In the genomic region with DNA sequence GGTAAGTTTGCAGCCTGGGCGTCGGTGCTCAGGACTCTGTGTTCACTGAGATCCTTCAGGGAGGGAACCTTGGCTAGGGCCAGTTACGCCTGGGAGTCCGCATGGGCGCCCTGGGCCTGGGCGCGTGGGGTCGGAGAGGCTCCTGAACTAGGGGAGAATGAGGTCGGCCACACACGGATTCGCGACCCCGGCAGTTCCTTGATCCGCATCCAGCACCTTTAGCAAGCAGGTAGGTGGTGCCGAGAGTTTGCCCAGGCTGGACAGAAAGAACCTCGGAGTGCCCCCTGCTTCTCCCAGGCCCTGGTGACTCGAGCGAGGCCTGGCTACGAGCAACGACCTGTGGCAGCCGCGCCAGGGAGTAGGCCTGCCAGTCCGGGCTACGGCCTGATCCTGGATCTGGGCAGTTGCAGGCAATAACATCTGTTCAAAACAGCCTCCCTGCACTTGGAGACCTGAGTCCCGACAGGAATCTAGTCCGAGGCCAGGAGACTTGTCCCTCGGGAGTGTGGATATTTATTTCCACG, we compare ENCODE assay signal across 8 mouse cellular contexts. TPM values are rescaled to one million over a fixed set of nuclear protein-coding genes. Genes with fewer than 3 reads are reported as not detected.
DNase-seq lines count a peak whose midpoint lies in the region; ATAC-seq and TF ChIP-seq lines count a peak whose summit lies in the region.

No protein-coding gene starts in this region.

- H3K9ac ChIP-seq in midbrain, embryonic 15.5 days = peak overlapping the region; percentile 47

- H3K4me2 ChIP-seq in midbrain, embryonic 15.5 days = peak overlapping the region; percentile 95

- H3K9me3 ChIP-seq in erythroblast, embryonic 14.5 days (ENCODE audit: control insufficient read depth, low read length) = no peaks in the 10 kb centered on the region
- no peaks in the 10 kb centered on the region for H3K9me3 ChIP-seq in midbrain, embryonic 15.5 days

- H3K4me1 ChIP-seq in cerebellum, adult 2 months (ENCODE audit: control insufficient read depth, insufficient read depth, low read length) = peaks cover 3% of the 10 kb centered on the region; the same call in 1 of the 2 replicates
- peaks cover 77% of the 10 kb centered on the region for H3K4me1 ChIP-seq in erythroblast, embryonic 14.5 days (ENCODE audit: control insufficient read depth)
- H3K4me1 ChIP-seq in midbrain, embryonic 15.5 days = peaks cover 10% of the 10 kb centered on the region

- 2% methylated on average over 28 of the region's 28 CpGs for WGBS in cerebellum, adult 2 months
- 10% methylated on average over 28 of the region's 28 CpGs for WGBS in midbrain, embryonic 15.5 days

- H3ac ChIP-seq in C2C12 (ENCODE audit: control insufficient read depth, insufficient read length, low read depth) = peak overlapping the region; percentile 82

- no peak overlapping the region for H3K27ac ChIP-seq in cerebellum, adult 2 months (ENCODE audit: insufficient read depth, low read length)
- H3K27ac ChIP-seq in midbrain, embryonic 15.5 days = 0 out of 2 replicates have a peak overlapping the region, but pooled peaks have one; percentile 15

- peak overlapping the region; percentile 67 for H3K4me3 ChIP-seq in cerebellum, adult 2 months (replicated peaks; ENCODE audit: insufficient read depth, low read depth, low read length)
- peak overlapping the region; percentile 72 for H3K4me3 ChIP-seq in C2C12 (ENCODE audit: insufficient read depth, poor library complexity, severe bottlenecking)
- H3K4me3 ChIP-seq in erythroblast, embryonic 14.5 days (replicated peaks) = peak overlapping the region; percentile 78
- H3K4me3 ChIP-seq in midbrain, embryonic 15.5 days = peak overlapping the region; percentile 49

- TF ChIP-seq POLR2A in cerebellum, adult 2 months (IDR thresholded peaks at IDR 0.05; ENCODE audit: borderline replicate concordance, insufficient read depth, low read length) = no peak

- ATAC-seq in midbrain, embryonic 15.5 days (replicated peaks) = peak; percentile 45
- ATAC-seq in inflammation-experienced regulatory T-cells, adult 6 months = no peak

- no peak for DNase-seq in cerebellum, adult 2 months
- DNase-seq in cerebellum, adult 11-12 months = no peak
- DNase-seq in kidney, postnatal 25 days = peak; percentile 51 to 66
- no peak for DNase-seq in frontal cortex, postnatal 36 days (ENCODE audit: low spot score in 2 of 2)

- H3K36me3 ChIP-seq in C2C12 (ENCODE audit: control insufficient read depth, insufficient read depth) = peaks cover 11% of the 10 kb centered on the region
- peaks cover 48% of the 10 kb centered on the region for H3K36me3 ChIP-seq in erythroblast, embryonic 14.5 days (ENCODE audit: control insufficient read depth)
- no peaks in the 10 kb centered on the region for H3K36me3 ChIP-seq in midbrain, embryonic 15.5 days (replicated peaks)

- peaks cover 27% of the 10 kb centered on the region for H3K79me2 ChIP-seq in C2C12 (ENCODE audit: control insufficient read depth, insufficient read depth)

- TF ChIP-seq CTCF in cerebellum, adult 2 months (IDR thresholded peaks at IDR 0.05; ENCODE audit: borderline replicate concordance, insufficient read depth, low read depth, low read length) = no peak
- TF ChIP-seq CTCF in C2C12 (IDR thresholded peaks at IDR 0.05; ENCODE audit: control insufficient read depth, insufficient read depth, insufficient read length) = no peak

- H3K27me3 ChIP-seq in cerebellum, adult 2 months (ENCODE audit: control insufficient read depth, insufficient read depth, low read length) = no peaks in the 10 kb centered on the region
- H3K27me3 ChIP-seq in C2C12 (ENCODE audit: control insufficient read depth, insufficient read depth, insufficient read length) = no peaks in the 10 kb centered on the region
- no peaks in the 10 kb centered on the region for H3K27me3 ChIP-seq in erythroblast, embryonic 14.5 days (ENCODE audit: control insufficient read depth)
- no peaks in the 10 kb centered on the region for H3K27me3 ChIP-seq in midbrain, embryonic 15.5 days (replicated peaks)

- H3K79me3 ChIP-seq in C2C12 (ENCODE audit: low read depth) = peaks cover 2% of the 10 kb centered on the region

TF ChIP-seq in C2C12, 6 proteins besides CTCF, POLR2A, EP300 and RAD21:
- no peak for TF ChIP-seq MYOG (IDR thresholded peaks at IDR 0.05; ENCODE audit: control insufficient read depth, extremely low read depth, insufficient read length)
- no peak for TF ChIP-seq MYOD1 (IDR thresholded peaks at IDR 0.05; ENCODE audit: control insufficient read depth, insufficient read length, low read depth)

RNA-seq across cellular contexts. Expression of gene Mavs, which starts 0.3 kb away (rescaled TPM):
- polyA plus RNA-seq in cerebellum, adult 2 months (2012; rRNA removed) = 11.6 and 12.6 TPM in 2 replicates
- 19.1 TPM for polyA plus RNA-seq in C2C12 (2012; fragmentation: generic; extraction: Trizol)
- polyA plus RNA-seq in erythroblast, embryonic 14.5 days (2012) = 3.2 and 4.8 TPM in 2 replicates
- polyA plus RNA-seq in midbrain, embryonic 15.5 days (2015; fragmentation: Nextera tagmentation; extraction: Ambion mirVana) = 5.7 and 7.6 TPM in 2 replicates
- 10 to 100 TPM; 18.2 to 20.5 (median 18.8) TPM for polyA plus RNA-seq in inflammation-experienced regulatory T-cells, adult 6 months (2017; shearing (Covaris generic))

RNA-seq across cellular contexts. Expression of gene Ap5s1, which starts 27.3 kb away (rescaled TPM):
- polyA plus RNA-seq in cerebellum, adult 2 months (2012; rRNA removed) = 43.7 and 44.7 TPM in 2 replicates
- polyA plus RNA-seq in C2C12 (2012; fragmentation: generic; extraction: Trizol) = 24.1 TPM
- 3.0 and 3.9 TPM in 2 replicates for polyA plus RNA-seq in erythroblast, embryonic 14.5 days (2012)
- polyA plus RNA-seq in midbrain, embryonic 15.5 days (2015; fragmentation: Nextera tagmentation; extraction: Ambion mirVana) = 36.5 and 37.5 TPM in 2 replicates
- 10 to 100 TPM; 13.4 to 25.1 (median 20.9) TPM for polyA plus RNA-seq in inflammation-experienced regulatory T-cells, adult 6 months (2017; shearing (Covaris generic))

RNA-seq across cellular contexts. Expression of gene Pank2, which starts 28.1 kb away (rescaled TPM):
- polyA plus RNA-seq in cerebellum, adult 2 months (2012; rRNA removed) = 35.6 and 36.7 TPM in 2 replicates
- polyA plus RNA-seq in C2C12 (2012; fragmentation: generic; extraction: Trizol) = 27.0 TPM
- 2.3 and 3.0 TPM in 2 replicates for polyA plus RNA-seq in erythroblast, embryonic 14.5 days (2012)
- polyA plus RNA-seq in midbrain, embryonic 15.5 days (2015; fragmentation: Nextera tagmentation; extraction: Ambion mirVana) = 24.6 and 24.7 TPM in 2 replicates
- polyA plus RNA-seq in inflammation-experienced regulatory T-cells, adult 6 months (2017; shearing (Covaris generic)) = 10 to 100 TPM in 2 of 3 experiments, 1 to 10 TPM in 1; 9.9 to 12.1 (median 11.9) TPM

RNA-seq across cellular contexts. Expression of gene Spef1, which starts 47.1 kb away (rescaled TPM):
- polyA plus RNA-seq in cerebellum, adult 2 months (2012; rRNA removed) = 9.9 and 10.2 TPM in 2 replicates
- polyA plus RNA-seq in C2C12 (2012; fragmentation: generic; extraction: Trizol) = 7.6 TPM
- polyA plus RNA-seq in erythroblast, embryonic 14.5 days (2012) = 1.6 and 2.1 TPM in 2 replicates
- 10.6 and 11.3 TPM in 2 replicates for polyA plus RNA-seq in midbrain, embryonic 15.5 days (2015; fragmentation: Nextera tagmentation; extraction: Ambion mirVana)
- under 1 TPM in 2 of 3 experiments, not detected in 1; 0.47 to 0.54 TPM for polyA plus RNA-seq in inflammation-experienced regulatory T-cells, adult 6 months (2017; shearing (Covaris generic))

RNA-seq across cellular contexts. Expression of gene Cdc25b, which starts 47.4 kb away (rescaled TPM):
- polyA plus RNA-seq in cerebellum, adult 2 months (2012; rRNA removed) = 25.7 and 26.4 TPM in 2 replicates
- 73.8 TPM for polyA plus RNA-seq in C2C12 (2012; fragmentation: generic; extraction: Trizol)
- 52.6 and 58.1 TPM in 2 replicates for polyA plus RNA-seq in erythroblast, embryonic 14.5 days (2012)
- 23.9 and 27.0 TPM in 2 replicates for polyA plus RNA-seq in midbrain, embryonic 15.5 days (2015; fragmentation: Nextera tagmentation; extraction: Ambion mirVana)
- 100 to 1,000 TPM in 1 of 3 experiments, 10 to 100 TPM in 2; 55.5 to 163 (median 71.5) TPM for polyA plus RNA-seq in inflammation-experienced regulatory T-cells, adult 6 months (2017; shearing (Covaris generic))

Comparison
In these comparisons a context has a peak if more than half of its experiments do, and no peak if none do; other contexts are left out.
1. DNase-seq: peak in kidney, postnatal 25 days (2 of 2); none in cerebellum, adult 2 months (0 of 2), cerebellum, adult 11-12 months (single experiment) and frontal cortex, postnatal 36 days (0 of 2).
2. Peak in every context shown above with its lines, with median percentiles within 50 percentile points of each other: H3K4me3 ChIP-seq.